Mouse (Mus musculus) embryonic facial prominence, embryonic 13.5 days (tissue): ENCODE results near the gene BC055324. TPM values are rescaled to one million over a fixed set of nuclear protein-coding genes. Genes with fewer than 3 reads are reported as not detected.

Experiments
- ATAC-seq: fragments of 200-750 bp; cut with Nextera tagmentation; 2 replicates; pipeline ENCODE4 v1.8.0; 2017; ENCODE audit warnings: low read depth; ENCODE audit not compliant: insufficient number of reproducible peaks, insufficient read depth, low FRiP score, low TSS enrichment
- H3K27ac ChIP-seq: fragments of 300-500 bp; sonication (generic); 2 replicates; pipeline ENCODE4 v1.5.1; 2015; ENCODE audit warnings: moderate library complexity, mild to moderate bottlenecking, inconsistent platforms
- H3K27me3 ChIP-seq: fragments of 300-500 bp; sonication (generic); 2 replicates; pipeline ENCODE4 v1.6.1; 2015; ENCODE audit warnings: mild to moderate bottlenecking, inconsistent platforms
- H3K36me3 ChIP-seq: fragments of 300-500 bp; sonication (generic); 2 replicates; pipeline ENCODE4 v1.6.1; 2015; ENCODE audit warnings: mild to moderate bottlenecking, inconsistent platforms
- H3K4me1 ChIP-seq: fragments of 300-500 bp; sonication (generic); 2 replicates; pipeline ENCODE4 v1.6.1; 2015; ENCODE audit warnings: inconsistent platforms
- H3K4me2 ChIP-seq: fragments of 300-500 bp; sonication (generic); 2 replicates; pipeline ENCODE4 v1.6.1; 2015; ENCODE audit warnings: moderate library complexity, mild to moderate bottlenecking, inconsistent platforms
- H3K4me3 ChIP-seq: fragments of 300-500 bp; sonication (generic); 2 replicates; pipeline ENCODE4 v1.5.1; 2015; ENCODE audit warnings: mild to moderate bottlenecking, inconsistent platforms
- H3K9ac ChIP-seq: fragments of 300-500 bp; sonication (generic); 2 replicates; pipeline ENCODE4 v1.6.1; 2015; ENCODE audit warnings: mild to moderate bottlenecking, inconsistent platforms
- H3K9me3 ChIP-seq: fragments of 300-500 bp; sonication (generic); 2 replicates; pipeline ENCODE4 v1.6.1; 2016; ENCODE audit warnings: inconsistent platforms
- WGBS: fragments of 180-500 bp; shearing (Covaris S2); methylation state at CpG from one replicate; pipeline ENCODE4 v1.1.7; 2015; ENCODE audit warnings: mixed read lengths; 5-methylcytosine and 5-hydroxymethylcytosine counted together
- polyA plus RNA-seq: library from polyadenylated mRNA; unstranded; fragments of >200 nt; fragmentation: Nextera tagmentation; extraction: Ambion mirVana; gene quantifications from 2 replicates; pipeline ENCODE4 v1.2.1, GENCODE M21; 2015

BC055324 gene
- polyA plus RNA-seq, 1 experiment from 2014 or later: 20.5 TPM

GRCm38 (mm10) chr1:163934591-163934990, 60.0 kb downstream of the BC055324 start:
- Histone ChIP-seq H3K9ac (no peak overlapping the region), H3K4me3 (no peak overlapping the region), H3K27me3 (no peaks in the 10 kb centered on the region), H3K27ac (no peak overlapping the region), H3K4me1 (peaks cover 14% of the 10 kb centered on the region), H3K4me2 (no peak overlapping the region), H3K36me3 (peaks cover 56% of the 10 kb centered on the region), H3K9me3 (no peaks in the 10 kb centered on the region)
- no peak for ATAC-seq
- 84% methylated on average over 2 of the region's 2 CpGs for WGBS

- Histone ChIP-seq H3K4me2 (no peak overlapping the region), H3K4me3 (no peak overlapping the region), H3K27me3 (no peaks in the 10 kb centered on the region), H3K27ac (no peak overlapping the region), H3K36me3 (peaks cover 34% of the 10 kb centered on the region), H3K4me1 (peaks cover 18% of the 10 kb centered on the region), H3K9ac (no peak overlapping the region), H3K9me3 (no peaks in the 10 kb centered on the region)
- 82% methylated on average over 8 of the region's 8 CpGs for WGBS
- no peak for ATAC-seq
These were observed 62.8 kb downstream of the BC055324 start for GRCm38 (mm10) chr1:163931801-163932200.

- Histone ChIP-seq H3K4me1 (peaks cover 18% of the 10 kb centered on the region), H3K9me3 (no peaks in the 10 kb centered on the region), H3K27ac (peak overlapping the region; percentile 73; the same call in 1 of the 2 replicates), H3K9ac (peak overlapping the region; percentile 95), H3K4me3 (peak overlapping the region; percentile 96), H3K4me2 (peak overlapping the region; percentile 76), H3K36me3 (peaks cover 21% of the 10 kb centered on the region), H3K27me3 (no peaks in the 10 kb centered on the region)
- 4% methylated on average over 12 of the region's 12 CpGs for WGBS
- no peak for ATAC-seq
These were observed 64.2 kb downstream of the BC055324 start for GRCm38 (mm10) chr1:163930458-163930794.

- ATAC-seq: peak; percentile 88
- WGBS: under 1% methylated on average over 76 of the region's 77 CpGs
- Histone ChIP-seq H3K4me2 (peak overlapping the region; percentile 76), H3K4me3 (peak overlapping the region; percentile 96), H3K27me3 (no peaks in the 10 kb centered on the region), H3K27ac (peak overlapping the region; percentile 73), H3K36me3 (peaks cover 15% of the 10 kb centered on the region), H3K9ac (peak overlapping the region; percentile 95), H3K4me1 (peaks cover 18% of the 10 kb centered on the region), H3K9me3 (no peaks in the 10 kb centered on the region)
These were observed 64.7 kb downstream of the BC055324 start for GRCm38 (mm10) chr1:163929636-163930457.

- H3K9ac ChIP-seq: peak within 1 kb of the TSS; percentile 95
- no peaks in the 10 kb centered on the region for H3K9me3 ChIP-seq
- H3K4me3 ChIP-seq: peak within 1 kb of the TSS; percentile 96
- H3K27ac ChIP-seq: peak within 1 kb of the TSS; percentile 73
- no peak for ATAC-seq
- H3K4me1 ChIP-seq: peaks cover 18% of the 10 kb centered on the region
- no peaks in the 10 kb centered on the region for H3K27me3 ChIP-seq
- 61% methylated on average over 7 of the region's 7 CpGs for WGBS
- peaks cover 7% of the 10 kb centered on the region for H3K36me3 ChIP-seq
- peak within 1 kb of the TSS; percentile 76 for H3K4me2 ChIP-seq
These were observed 65.8 kb downstream of the BC055324 start, which contains the start of gene Scyl3 for GRCm38 (mm10) chr1:163928846-163929245. Scyl3 (plus strand) TSS chr1:163929100.

- 92% methylated on average over 8 of the region's 8 CpGs for WGBS
- no peak overlapping the region for H3K9ac ChIP-seq
- no peaks in the 10 kb centered on the region for H3K9me3 ChIP-seq
- H3K27ac ChIP-seq: no peak overlapping the region
- H3K4me3 ChIP-seq: no peak overlapping the region
- 0 out of 2 replicates have a peak, but pooled peaks cover 4% of the 10 kb centered on the region for H3K4me1 ChIP-seq
- H3K27me3 ChIP-seq: no peaks in the 10 kb centered on the region
- no peaks in the 10 kb centered on the region for H3K36me3 ChIP-seq
- ATAC-seq: no peak
- no peak overlapping the region for H3K4me2 ChIP-seq
These were observed 70.5 kb downstream of the BC055324 start for GRCm38 (mm10) chr1:163924093-163924492.

- Histone ChIP-seq H3K4me3 (no peak overlapping the region), H3K4me2 (no peak overlapping the region), H3K36me3 (peaks cover 21% of the 10 kb centered on the region), H3K9ac (no peak overlapping the region), H3K4me1 (no peaks in the 10 kb centered on the region), H3K27ac (no peak overlapping the region), H3K9me3 (no peaks in the 10 kb centered on the region), H3K27me3 (no peaks in the 10 kb centered on the region)
- no peak for ATAC-seq
- 96% methylated on average over 5 of the region's 5 CpGs for WGBS
These were observed 77.0 kb downstream of the BC055324 start for GRCm38 (mm10) chr1:163917349-163918160.

- no peak for ATAC-seq
- 92% methylated on average over 11 of the region's 11 CpGs for WGBS
- H3K27ac ChIP-seq: no peak overlapping the region
- peaks cover 11% of the 10 kb centered on the region for H3K36me3 ChIP-seq
- H3K27me3 ChIP-seq: no peaks in the 10 kb centered on the region
- no peaks in the 10 kb centered on the region for H3K9me3 ChIP-seq
- no peak overlapping the region for H3K4me2 ChIP-seq
- H3K4me3 ChIP-seq: no peak overlapping the region
- no peak overlapping the region for H3K9ac ChIP-seq
- peaks cover 13% of the 10 kb centered on the region for H3K4me1 ChIP-seq
These were observed 82.6 kb downstream of the BC055324 start for GRCm38 (mm10) chr1:163911981-163912380.

GRCm38 (mm10) chr1:163910785-163911184, 83.8 kb downstream of the BC055324 start:
- 85% methylated on average over 9 of the region's 9 CpGs for WGBS
- no peak overlapping the region for H3K27ac ChIP-seq
- H3K4me2 ChIP-seq: no peak overlapping the region

GRCm38 (mm10) chr1:163910343-163910742, 84.3 kb downstream of the BC055324 start:
- Histone ChIP-seq H3K27me3 (no peaks in the 10 kb centered on the region), H3K9me3 (no peaks in the 10 kb centered on the region), H3K4me2 (no peak overlapping the region), H3K4me3 (no peak overlapping the region), H3K4me1 (peaks cover 13% of the 10 kb centered on the region), H3K36me3 (no peaks in the 10 kb centered on the region), H3K27ac (no peak overlapping the region), H3K9ac (no peak overlapping the region)
- 1% methylated on average over 2 of the region's 2 CpGs for WGBS
- no peak for ATAC-seq

More at GRCm38 (mm10) chr1:163910785-163911184, 83.8 kb downstream of the BC055324 start:
- Histone ChIP-seq H3K27me3 (no peaks in the 10 kb centered on the region), H3K4me3 (no peak overlapping the region), H3K36me3 (peaks cover 3% of the 10 kb centered on the region; the same call in 1 of the 2 replicates), H3K4me1 (peaks cover 13% of the 10 kb centered on the region), H3K9me3 (no peaks in the 10 kb centered on the region), H3K9ac (no peak overlapping the region)
- no peak for ATAC-seq

GRCm38 (mm10) chr1:163908389-163908788, 86.2 kb downstream of the BC055324 start:
- Histone ChIP-seq H3K27ac (no peak overlapping the region), H3K4me3 (no peak overlapping the region), H3K9ac (no peak overlapping the region), H3K27me3 (no peaks in the 10 kb centered on the region), H3K4me2 (no peak overlapping the region), H3K9me3 (no peaks in the 10 kb centered on the region), H3K4me1 (peaks cover 13% of the 10 kb centered on the region), H3K36me3 (no peaks in the 10 kb centered on the region)
- 53% methylated on average over 11 of the region's 11 CpGs for WGBS
- ATAC-seq: no peak
